Mouse (Mus musculus) left cerebral cortex, adult 9 months (tissue): ENCODE results near the gene Tfrc.

Source experiments
- DNase-seq, 2 experiments: peaks; one replicate each; pipeline ENCODE4 v3.0.0; 2022; ENCODE audit warnings: low spot score in 2 of 2

Gene Tfrc

GRCm38 (mm10) chr16:32608712-32609400 lies at the start of gene Tfrc:
Tfrc (plus strand) TSS chr16:32608920.
- peak; percentile 91 to 96 for DNase-seq

DNA sequence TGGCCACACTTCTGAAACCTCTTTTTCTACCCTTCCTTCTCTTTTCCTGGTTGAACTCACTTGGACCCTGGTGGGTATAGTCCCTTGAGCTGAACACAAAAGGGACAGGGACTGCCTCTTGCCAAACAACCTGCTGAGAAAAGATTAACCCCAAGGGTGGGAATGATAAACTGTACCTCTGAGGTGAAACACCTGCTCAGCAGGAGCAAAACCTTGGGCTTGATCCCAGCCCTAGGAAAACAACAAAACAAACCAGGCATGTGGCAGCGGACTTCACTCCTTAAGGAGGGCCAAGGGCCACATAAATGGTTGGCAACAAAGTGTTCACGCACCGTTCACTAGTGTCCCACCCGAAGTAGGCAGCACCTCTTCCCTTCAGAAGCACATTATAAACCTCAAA lies 49.2 kb upstream of the Tfrc start:
- no peak for DNase-seq

DNA sequence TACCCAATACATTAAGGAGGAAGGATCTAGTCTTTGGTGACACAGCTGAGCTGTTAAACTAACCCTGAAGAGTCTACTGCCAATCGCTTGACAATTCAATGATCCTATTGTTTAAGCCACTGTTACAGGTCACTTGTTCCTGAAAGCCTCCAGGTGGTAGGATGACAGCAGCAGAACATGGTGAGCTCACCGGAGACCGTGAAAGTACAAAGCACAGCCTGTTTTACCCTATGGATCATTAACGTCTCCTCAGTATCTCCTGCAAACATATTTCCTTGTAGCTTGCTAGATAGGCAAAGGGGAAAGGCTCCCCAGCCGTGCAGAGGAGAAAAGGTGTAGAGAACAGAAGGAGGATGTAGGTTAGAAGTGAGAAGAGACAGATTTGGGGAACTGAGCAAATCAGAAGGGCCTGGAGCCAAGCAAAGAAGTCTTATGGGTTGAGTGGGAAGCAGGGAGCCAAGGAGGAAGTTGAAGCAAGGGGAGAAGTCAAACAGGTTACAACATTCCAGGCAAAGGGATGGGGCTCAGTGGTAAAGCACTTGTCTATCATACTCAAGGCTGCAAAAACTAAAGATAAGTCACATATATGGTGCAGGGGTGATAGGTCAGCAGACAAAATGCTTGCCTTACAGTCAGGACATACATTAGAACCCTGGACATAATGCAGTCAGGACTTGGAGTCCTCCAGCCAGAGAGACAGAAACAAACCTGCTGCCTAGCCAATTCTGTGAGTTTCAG lies 45.5 kb upstream of the Tfrc start:
- no peak for DNase-seq

DNA sequence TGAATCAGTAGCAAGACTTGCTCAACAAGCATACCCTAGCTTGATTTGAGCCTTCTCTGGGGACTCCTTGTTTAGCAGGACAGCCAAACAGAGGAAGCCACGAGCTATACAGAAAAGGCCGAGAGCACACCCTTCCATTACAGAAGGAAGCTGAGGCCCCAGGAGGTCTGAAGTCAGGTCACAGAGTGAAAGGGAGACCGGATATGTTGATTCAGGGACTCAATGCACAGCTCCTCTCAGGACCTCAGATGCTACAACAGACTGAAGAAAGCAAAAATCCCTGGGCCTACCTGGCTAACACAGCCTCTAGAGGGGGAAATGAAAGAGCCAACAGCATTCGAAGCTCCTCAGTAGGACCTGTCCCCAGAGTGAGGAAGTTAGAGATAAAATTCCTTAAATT lies 41.4 kb upstream of the Tfrc start:
- no peak for DNase-seq

DNA sequence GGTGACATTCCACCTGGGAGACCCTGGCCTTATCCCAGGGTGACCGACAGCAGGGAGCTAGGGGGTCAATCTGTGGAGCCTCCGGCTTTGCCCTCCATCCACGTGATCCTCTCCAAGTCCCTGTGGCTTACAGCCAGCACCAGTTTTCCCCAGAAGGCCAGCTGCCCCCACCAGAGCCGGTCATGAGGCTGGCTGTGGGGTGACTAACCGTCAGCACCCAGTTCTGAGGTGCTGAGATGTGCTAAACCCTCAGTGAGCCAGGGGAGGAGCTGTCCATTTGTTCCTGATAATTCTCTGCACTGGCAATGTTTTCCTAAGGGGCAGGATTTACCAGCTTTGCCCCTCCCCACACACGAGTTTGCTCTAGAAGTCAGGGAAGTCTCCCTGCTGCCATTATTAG lies 40.3 kb upstream of the Tfrc start:
- DNase-seq = no peak

DNA sequence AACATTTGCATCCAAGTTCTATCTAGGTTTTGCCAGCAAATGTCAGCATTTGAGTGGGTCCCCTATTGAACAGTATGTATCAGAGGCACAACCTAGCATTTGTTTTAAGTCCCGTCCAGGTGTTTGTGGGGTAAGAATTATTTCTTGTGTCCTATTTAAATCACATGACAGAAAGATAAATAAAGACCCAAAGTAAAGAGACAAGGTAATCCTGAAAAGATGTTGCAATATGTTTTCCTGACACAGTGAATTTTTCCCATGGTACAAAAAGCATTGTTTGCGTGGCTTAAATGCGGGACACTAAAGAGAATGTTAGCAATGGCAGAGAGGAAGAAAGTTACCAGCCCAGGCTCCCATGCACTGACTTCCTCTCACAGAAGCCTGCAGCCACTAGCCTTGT lies 38.7 kb upstream of the Tfrc start:
- no peak for DNase-seq

DNA sequence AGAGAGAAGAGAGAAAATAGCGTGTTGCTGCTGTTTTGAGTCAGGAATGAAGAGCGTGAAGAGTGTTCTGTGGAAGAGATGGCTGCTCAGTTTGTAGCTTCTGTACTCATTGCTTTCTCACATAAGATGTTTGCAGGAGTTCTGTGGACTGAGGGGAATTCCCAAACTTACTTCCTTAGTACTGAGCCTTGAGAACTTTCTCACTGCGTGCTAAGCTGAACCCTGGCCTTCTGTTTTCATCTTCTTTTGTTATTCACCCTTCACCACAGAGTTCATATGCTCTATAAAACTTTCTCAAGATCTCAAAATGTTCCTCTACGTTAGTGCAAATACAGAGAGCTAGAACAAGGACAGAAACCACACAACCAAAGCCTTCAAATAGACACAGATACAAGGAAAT lies 36.2 kb upstream of the Tfrc start:
- DNase-seq = no peak

DNA sequence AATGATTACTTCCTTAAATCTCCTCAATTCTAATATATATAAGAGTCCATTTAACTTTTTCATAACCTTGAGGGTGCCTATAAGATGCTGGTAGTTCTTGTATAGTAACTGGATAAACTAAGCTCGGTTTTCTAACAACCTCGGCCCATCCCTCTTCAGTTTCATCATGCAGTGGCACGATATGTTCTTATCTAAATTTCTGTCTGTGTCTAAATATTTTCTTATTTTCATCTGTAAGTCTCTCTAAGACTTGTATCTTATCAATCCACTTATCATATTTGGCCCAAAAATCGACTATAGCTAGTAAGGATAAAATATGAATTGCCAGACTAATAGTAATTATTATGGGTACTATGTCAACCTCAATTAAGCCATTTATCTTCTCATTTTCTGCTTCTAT lies 22.2 kb upstream of the Tfrc start:
- no peak for DNase-seq

- no peak for DNase-seq
Observed at GRCm38 (mm10) chr16:32588568-32588967, 20.2 kb upstream of the Tfrc start.

DNA sequence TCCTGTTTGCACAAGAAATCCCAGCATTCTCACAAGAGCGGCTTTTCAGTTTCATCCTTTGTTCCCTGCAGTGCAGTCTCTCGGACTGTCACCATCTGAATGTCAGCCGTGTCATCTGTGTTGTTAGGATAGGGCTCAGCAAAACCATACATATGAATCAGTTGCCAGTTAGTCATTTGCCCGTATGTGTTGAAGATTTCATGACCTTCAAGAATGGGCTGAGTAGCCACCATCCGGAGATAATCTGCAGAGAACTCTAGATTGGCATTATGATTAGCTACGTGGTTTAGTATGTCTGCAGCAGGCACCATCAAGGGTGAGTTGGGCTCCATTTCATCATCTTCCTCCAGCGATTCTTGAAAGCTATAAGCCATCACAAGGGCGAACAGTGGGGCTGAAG lies 17.2 kb upstream of the Tfrc start:
- DNase-seq = no peak

DNA sequence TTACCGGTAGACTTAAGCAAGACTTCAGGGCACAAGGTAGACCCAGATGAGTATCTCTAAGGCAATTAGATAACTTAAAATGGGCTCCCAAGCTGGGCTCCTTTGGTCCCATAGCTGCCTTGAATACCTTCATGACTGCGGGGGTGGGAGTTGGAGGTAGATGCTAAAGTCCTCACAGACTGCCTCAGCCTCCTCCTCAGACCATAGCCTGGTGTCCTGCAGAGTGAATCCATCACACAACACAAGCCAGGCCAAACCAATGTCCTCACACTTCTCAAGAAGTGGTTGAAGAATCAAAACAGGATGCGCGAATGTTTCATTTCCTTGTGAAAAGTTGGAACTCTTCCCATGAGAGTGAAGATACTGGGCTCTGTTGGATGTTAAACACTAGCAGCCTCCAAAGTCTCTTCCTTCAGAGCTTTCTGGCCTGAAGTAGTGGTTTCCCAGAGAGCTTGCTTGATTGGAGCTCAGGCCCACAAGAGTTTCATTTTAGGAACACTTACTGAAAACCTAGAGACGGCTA lies 15.4 kb upstream of the Tfrc start:
- no peak for DNase-seq

DNA sequence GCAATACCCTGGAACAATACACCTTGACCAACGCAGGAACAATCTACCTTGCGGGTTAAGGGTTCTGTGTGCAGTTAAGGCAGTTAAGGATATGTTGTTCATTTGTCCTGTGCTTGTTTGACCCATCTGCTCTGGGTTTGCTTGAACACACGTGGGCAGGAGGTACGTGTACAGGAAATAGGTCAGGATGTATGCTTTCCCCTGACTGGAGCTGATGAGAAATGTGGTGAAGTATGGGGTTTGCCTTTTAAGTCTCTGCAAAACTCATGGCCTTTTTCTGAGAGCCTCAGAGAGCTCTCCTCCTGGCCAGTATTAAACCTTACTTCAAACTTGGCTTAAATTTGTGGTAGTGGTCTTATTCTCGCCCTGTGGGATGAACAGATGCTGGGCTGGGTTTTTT lies 14.8 kb upstream of the Tfrc start:
- no peak for DNase-seq

- no peak for DNase-seq
Observed at GRCm38 (mm10) chr16:32594701-32595100, 14.0 kb upstream of the Tfrc start.

DNA sequence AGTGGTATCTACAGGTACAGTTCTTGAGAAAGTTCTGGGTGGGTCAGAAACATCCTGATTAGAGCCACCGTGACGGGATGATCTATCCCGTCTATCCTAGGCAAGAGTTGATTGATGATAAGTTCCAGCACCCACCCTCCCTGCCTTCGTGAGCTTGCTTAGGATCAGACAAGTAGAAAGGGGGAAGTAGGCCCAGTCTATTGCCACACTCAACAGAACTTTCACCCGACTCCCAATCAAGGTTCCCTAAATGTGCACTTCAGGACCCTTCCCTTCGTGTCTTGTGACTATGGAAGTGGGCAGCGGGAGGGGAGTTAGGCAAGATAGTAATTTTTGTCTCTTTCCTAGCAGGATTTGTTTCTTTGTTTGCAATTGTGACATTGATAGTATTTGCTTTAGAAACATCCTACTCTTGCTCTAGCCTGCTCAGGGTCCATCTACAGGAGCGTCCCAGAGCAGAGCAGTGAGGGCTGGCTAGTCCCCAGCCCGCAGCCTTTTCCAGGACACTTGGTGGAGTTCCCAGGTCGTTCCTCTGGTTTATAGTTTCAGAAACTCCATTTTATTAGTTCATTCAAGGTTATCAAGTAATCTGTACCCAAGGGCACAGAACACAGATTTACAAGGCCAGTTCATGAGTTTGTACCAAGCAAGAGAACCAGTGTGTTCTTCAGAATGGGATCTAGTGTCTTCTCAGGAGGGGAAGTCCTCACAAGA lies 13.4 kb upstream of the Tfrc start:
- DNase-seq = no peak

DNA sequence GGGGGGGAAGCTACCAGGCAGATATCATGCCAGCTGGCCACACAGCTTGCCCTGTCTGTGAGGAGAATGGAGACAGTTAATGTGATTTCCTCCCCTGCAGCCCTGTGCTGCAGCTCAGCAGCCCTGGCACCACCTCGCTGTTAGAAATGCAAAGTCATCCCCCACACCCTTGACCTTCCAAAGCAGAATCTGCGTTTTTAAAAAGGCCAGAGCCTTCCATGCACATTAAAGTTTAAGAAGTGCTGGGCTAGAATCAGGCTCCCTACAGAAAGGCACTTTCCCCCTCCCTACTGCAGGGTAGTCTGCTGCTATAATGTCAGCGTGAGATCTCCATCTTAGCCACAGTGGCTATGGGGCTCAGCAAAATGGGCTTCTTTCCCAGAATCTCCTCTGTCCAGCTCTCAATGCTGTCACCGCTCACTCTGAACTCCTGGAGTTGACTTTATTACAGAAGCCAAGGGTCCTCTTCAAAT lies 10.8 kb upstream of the Tfrc start:
- DNase-seq = no peak

GRCm38 (mm10) chr16:32599151-32599550 lies 9.6 kb upstream of the Tfrc start:
- no peak for DNase-seq

GRCm38 (mm10) chr16:32602193-32602685 lies 6.5 kb upstream of the Tfrc start:
- no peak for DNase-seq

GRCm38 (mm10) chr16:32607562-32608343 lies 967 bp upstream of the Tfrc start:
- no peak for DNase-seq

- DNase-seq = no peak
Observed at GRCm38 (mm10) chr16:32608344-32608711, 392 bp upstream of the Tfrc start.

GRCm38 (mm10) chr16:32609401-32609779 lies 670 bp downstream of the Tfrc start:
- peak in 1 of 2 experiments; percentile 10 for DNase-seq

DNA sequence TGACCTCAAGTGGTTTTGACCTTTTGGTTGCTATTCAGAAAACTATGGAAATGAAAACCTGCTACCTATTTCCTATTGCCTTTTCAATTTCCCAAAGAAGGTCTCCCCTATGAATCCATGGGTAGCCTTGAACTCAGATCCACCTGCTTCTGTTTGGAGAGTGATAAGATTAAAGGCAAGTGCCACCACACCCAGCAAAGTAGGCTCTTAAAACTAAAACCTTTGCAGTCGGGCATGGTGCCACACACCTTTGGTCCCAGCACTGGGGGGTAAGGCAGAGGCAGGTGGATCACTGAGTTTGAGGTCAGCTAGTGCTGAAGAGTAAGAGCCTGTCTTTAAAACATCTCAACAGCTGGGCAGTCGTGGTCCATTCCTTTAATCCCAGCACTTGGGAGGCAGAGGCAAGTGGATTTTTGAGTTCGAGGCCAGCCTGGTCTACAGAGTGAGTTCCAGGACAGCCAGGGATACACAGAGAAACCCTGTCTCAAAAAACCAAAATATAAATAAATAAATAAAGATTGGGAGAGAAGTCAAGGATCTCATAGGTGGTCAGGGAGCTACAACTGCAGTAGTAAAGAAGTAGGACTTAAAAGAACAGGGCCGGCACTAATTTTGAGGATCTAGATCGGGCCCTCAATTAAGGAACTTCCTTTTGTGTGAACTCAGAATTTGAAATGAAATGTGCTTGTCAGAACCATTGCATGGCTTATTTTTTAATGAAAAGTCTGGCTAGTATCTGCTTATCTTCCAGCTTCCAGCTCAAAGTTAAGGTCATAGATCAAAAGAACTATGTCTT lies 1.9 kb downstream of the Tfrc start:
- DNase-seq = no peak
